28 mouse cellular contexts compared by ENCODE assay signal in genomic region chr7:48795130-48795529, GRCm38 (mm10). TPM values are rescaled to one million over a fixed set of nuclear protein-coding genes. Genes with fewer than 3 reads are reported as not detected.
A peak's percentile ranks its signal among the peaks of the same experiment; 100 is the strongest.
DNase-seq lines count a peak whose midpoint lies in the region; ATAC-seq and TF ChIP-seq lines count a peak whose summit lies in the region.
"Had no signal": no experiment of that assay in that cellular context is flagged by ENCODE, and none has a peak within 500 bp of the region (broad histone marks: within the 10 kb centered on the region; RNA-seq: fewer than 3 reads in every experiment).

No protein-coding gene starts in this region.

- H3K4me2 ChIP-seq in CH12.LX (ENCODE audit: insufficient read depth, low read depth, poor library complexity, severe bottlenecking): 0 out of 2 replicates have a peak overlapping the region, but pooled peaks have one; percentile 10
- H3K4me2 ChIP-seq: embryonic facial prominence, embryonic 15.5 days; heart, embryonic 12.5 days; hindbrain, embryonic 12.5 days; kidney, embryonic 15.5 days; limb, embryonic 12.5 days; liver, embryonic 12.5 days; neural tube, embryonic 12.5 days; stomach, embryonic 15.5 days had no signal

- TF ChIP-seq RAD21 in CH12.LX (IDR thresholded peaks at IDR 0.05; ENCODE audit: low read depth, low read length): no peak

- ATAC-seq in megakaryocyte, adult 5-6 weeks (ENCODE audit: poor library complexity, severe bottlenecking): peak; percentile 77
- ATAC-seq: forebrain, embryonic 16.5 days; intestine, postnatal 0 days; liver, embryonic 12.5 days had no signal

- 0 out of 2 replicates have a peak, but pooled peaks cover 3% of the 10 kb centered on the region for H3K79me2 ChIP-seq in CH12.LX (replicated peaks; ENCODE audit: control insufficient read depth, extremely low read depth, insufficient read depth, poor library complexity, severe bottlenecking)

- H3K4me1 ChIP-seq in CH12.LX (ENCODE audit: control insufficient read depth in 1 of 2, insufficient read depth in 2 of 2): peaks cover 3 to 56% of the 10 kb centered on the region in 2 experiments; a peak in 3 of 4 replicates

- dilution Hi-C loops in CH12.LX (cut with MboI; ENCODE audit: extremely low pct_ligation_motif_present, extremely low pct_unique_long_range_greater_than_20kb, low sequenced_read_pairs): no loop called here

- H3K27ac ChIP-seq in CH12.LX (ENCODE audit: insufficient read depth, low read depth): no peak overlapping the region
- H3K27ac ChIP-seq: embryonic facial prominence, embryonic 15.5 days; gastrocnemius, adult 2 months; hindbrain, embryonic 12.5 days; kidney, embryonic 15.5 days; limb, embryonic 12.5 days; liver, embryonic 12.5 days; neural tube, embryonic 12.5 days; stomach, embryonic 15.5 days had no signal

- DNase-seq in A20 (ENCODE audit: low read depth, low spot score) (peak; percentile 77), CH12.LX (ENCODE audit: extremely low read depth) (peak; percentile 55)
- peak; percentile 10 for DNase-seq in thymus, postnatal 0 days (ENCODE audit: low spot score)
- DNase-seq in cerebellum, postnatal 25 days: no peak
- DNase-seq in gastrocnemius, adult 18-20 months (ENCODE audit: low spot score): no peak
- no peak for DNase-seq in layer of hippocampus, postnatal 10 days (ENCODE audit: low spot score in 2 of 2)
- DNase-seq: adrenal gland, postnatal 25 days; cerebellum, adult 9-10 months; embryo, embryonic 11 days; gastrocnemius, adult 2 months; heart, adult 11 months; heart, postnatal 14 days; lung, adult 2 months had no signal

- no peak overlapping the region for H3K9ac ChIP-seq in CH12.LX (ENCODE audit: insufficient read depth, low read depth)
- H3K9ac ChIP-seq: embryonic facial prominence, embryonic 15.5 days; heart, embryonic 12.5 days; hindbrain, embryonic 12.5 days; kidney, embryonic 15.5 days; limb, embryonic 12.5 days; liver, embryonic 12.5 days; neural tube, embryonic 12.5 days; stomach, embryonic 15.5 days had no signal

- H3K36me3 ChIP-seq in CH12.LX (replicated peaks in 1 of 2; ENCODE audit: control insufficient read depth in 1 of 2, insufficient read depth in 1 of 2, low read length in 1 of 2): peaks cover 3 to 53% of the 10 kb centered on the region in 2 experiments
- H3K36me3 ChIP-seq: embryonic facial prominence, embryonic 15.5 days; stomach, embryonic 15.5 days had no signal

- TF ChIP-seq EP300 in CH12.LX (IDR thresholded peaks at IDR 0.05; ENCODE audit: low read length): peak; percentile 57; the same call in 1 of the 2 replicates

- H3K4me3 ChIP-seq in CH12.LX (replicated peaks in 1 of 3; ENCODE audit: low read depth in 2 of 3, low read length in 2 of 3, poor library complexity in 1 of 3): no peak overlapping the region
- H3K4me3 ChIP-seq: embryonic facial prominence, embryonic 15.5 days; gastrocnemius, adult 2 months; heart, embryonic 12.5 days; hindbrain, embryonic 12.5 days; kidney, embryonic 15.5 days; limb, embryonic 12.5 days; liver, embryonic 12.5 days; neural tube, embryonic 12.5 days; stomach, embryonic 15.5 days had no signal

- in situ Hi-C loops in CH12.LX (cut with MboI; ENCODE audit: low pct_ligation_motif_present, low pct_unique_long_range_greater_than_20kb, low sequenced_read_pairs): no loop called here

- no peak for TF ChIP-seq POLR2A in CH12.LX (IDR thresholded peaks at IDR 0.05; ENCODE audit: low read depth, low read length)

- TF ChIP-seq CTCF in CH12.LX (conservative IDR thresholded peaks at IDR 0.05 in 1 of 2, IDR thresholded peaks at IDR 0.05 in 1 of 2; ENCODE audit: low read depth in 2 of 2, low read length in 2 of 2): no peak

- H3K27me3 ChIP-seq in CH12.LX (replicated peaks): no peaks in the 10 kb centered on the region
- H3K27me3 ChIP-seq: embryonic facial prominence, embryonic 15.5 days; heart, embryonic 12.5 days; hindbrain, embryonic 12.5 days; kidney, embryonic 15.5 days; limb, embryonic 12.5 days; liver, embryonic 12.5 days; neural tube, embryonic 12.5 days; stomach, embryonic 15.5 days had no signal

- no peaks in the 10 kb centered on the region for H3K9me3 ChIP-seq in CH12.LX (replicated peaks; ENCODE audit: low read length)
- H3K9me3 ChIP-seq: embryonic facial prominence, embryonic 15.5 days; G1E; heart, embryonic 12.5 days; hindbrain, embryonic 12.5 days; kidney, embryonic 15.5 days; limb, embryonic 12.5 days; liver, embryonic 12.5 days; neural tube, embryonic 12.5 days; stomach, embryonic 15.5 days had no signal

TF ChIP-seq in CH12.LX, 34 proteins besides CTCF, POLR2A, EP300 and RAD21:
- TF ChIP-seq MAFK (IDR thresholded peaks at IDR 0.05; ENCODE audit: insufficient replicate concordance, low read length) (peak; percentile 74), ETS1 (conservative IDR thresholded peaks at IDR 0.05; ENCODE audit: low read depth, low read length) (peak; percentile 34; the same call in 1 of the 2 replicates), MAZ (IDR thresholded peaks at IDR 0.05; ENCODE audit: low read depth, low read length) (no peak), IRF4 (IDR thresholded peaks at IDR 0.05; ENCODE audit: low read depth, low read length) (peak; percentile 60), BHLHE40 (IDR thresholded peaks at IDR 0.05; ENCODE audit: low read depth, low read length) (peak; percentile 45; the same call in 1 of the 2 replicates), KAT2A (IDR thresholded peaks at IDR 0.05; ENCODE audit: insufficient replicate concordance, low read length) (no peak), UBTF (IDR thresholded peaks at IDR 0.05; ENCODE audit: low read depth, low read length) (no peak), TCF12 (IDR thresholded peaks at IDR 0.05; ENCODE audit: low read depth, low read length) (peak; percentile 60)

RNA-seq across cellular contexts. Expression of gene Zdhhc13, which starts 6.3 kb away (rescaled TPM):
- total RNA-seq in CH12.LX (2012; rRNA removed) (19.9 and 22.0 TPM in 2 replicates), CH12.LX (2014; rRNA removed) (74.3 and 76.8 TPM in 2 replicates)
- 29.8 and 32.3 TPM in 2 replicates for polyA plus RNA-seq in CH12.LX (2012; ENCODE audit: insufficient read length, low read depth)
- total RNA-seq in megakaryocyte, adult 5-6 weeks (2015): 54.3 and 54.4 TPM in 2 replicates
- 43.1 and 52.2 TPM in 2 replicates for total RNA-seq in megakaryocyte, adult 5-6 weeks (2017)
- 22.5 and 26.6 TPM in 2 replicates for polyA plus RNA-seq in thymus, postnatal 0 days (2015; fragmentation: Nextera tagmentation; extraction: Ambion mirVana)
- total RNA-seq in gastrocnemius, adult 18-20 months (2021): 1 to 10 TPM; 4.0 to 4.5 TPM
- 10 to 100 TPM; 24.0 to 36.3 TPM for total RNA-seq in layer of hippocampus, postnatal 10 days (2021)

RNA-seq across cellular contexts. Expression of gene Csrp3, which starts 52.7 kb away (rescaled TPM):
- total RNA-seq in CH12.LX (2012; rRNA removed): 1.4 and 1.7 TPM in 2 replicates
- total RNA-seq in CH12.LX (2014; rRNA removed): 2.3 and 2.5 TPM in 2 replicates
- polyA plus RNA-seq in CH12.LX (2012; ENCODE audit: insufficient read length, low read depth): 0.29 TPM in 1 of 2 replicates, not detected in the other
- total RNA-seq in megakaryocyte, adult 5-6 weeks (2015): 10.7 and 12.1 TPM in 2 replicates
- total RNA-seq in megakaryocyte, adult 5-6 weeks (2017): 9.2 and 12.2 TPM in 2 replicates
- polyA plus RNA-seq in thymus, postnatal 0 days (2015; fragmentation: Nextera tagmentation; extraction: Ambion mirVana): 0.27 and 0.59 TPM in 2 replicates
- total RNA-seq in gastrocnemius, adult 18-20 months (2021): 100 to 1,000 TPM; 202 to 385 TPM
- not detected for total RNA-seq in layer of hippocampus, postnatal 10 days (2021)
- total RNA-seq: adrenal gland, postnatal 25 days; G1E; layer of hippocampus, postnatal 14 days; left cerebral cortex, postnatal 10 days had no signal
- polyA plus RNA-seq: forebrain, embryonic 16.5 days; G1E; large intestine, adult 2 months had no signal

Comparison
In these comparisons a context has a peak if more than half of its experiments do, and no peak if none do; other contexts are left out.
1. DNase-seq: peak in A20 (single experiment), CH12.LX (single experiment) and thymus, postnatal 0 days (single experiment); none in cerebellum, postnatal 25 days (0 of 2), gastrocnemius, adult 18-20 months (single experiment) and layer of hippocampus, postnatal 10 days (0 of 2).
2. RNA of gene Csrp3, which starts 52.7 kb away (total RNA-seq): 202 to 385 TPM in gastrocnemius, adult 18-20 months; 9.2 to 12.2 TPM in megakaryocyte, adult 5-6 weeks, 1.4 to 2.5 TPM in CH12.LX and not detected in layer of hippocampus, postnatal 10 days; every median in the first group is over 10 times any median in the second.